Mouse (Mus musculus) adrenal gland, postnatal 14 days (tissue): ENCODE data around the gene Tefm. TPM values are rescaled to one million over a fixed set of nuclear protein-coding genes. Genes with fewer than 3 reads are reported as not detected.

Experiments
- DNase-seq: peaks from one replicate; pipeline ENCODE4 v3.0.0; 2021; ENCODE audit warnings: mixed read lengths
- total RNA-seq: library from RNA; stranded (reverse); gene quantifications from 2 replicates; pipeline ENCODE4 v1.2.3, GENCODE M21; 2021

Tefm gene
- total RNA-seq, 1 experiment from 2014 or later: 18.6 TPM

GRCm38 (mm10) chr11:80098444-80099056, 43.4 kb downstream of the Tefm start:
- no peak for DNase-seq

- DNase-seq: no peak
These were observed 51.3 kb downstream of the Tefm start for GRCm38 (mm10) chr11:80090555-80091164.

GRCm38 (mm10) chr11:80089817-80090214, 52.2 kb downstream of the Tefm start:
- DNase-seq: no peak

GRCm38 (mm10) chr11:80088917-80089816, 52.8 kb downstream of the Tefm start, which contains the start of gene Atad5:
Gene Atad5 (plus strand): TSS chr11:80089400.
- peak; percentile 94 for DNase-seq

GRCm38 (mm10) chr11:80086844-80087243, 55.1 kb downstream of the Tefm start:
- peak; percentile 92 for DNase-seq

Other genes starting within 250 kb of the Tefm start
- 36.8 and 37.0 TPM in 2 replicates for gene Utp6, start 179.8 kb downstream of the Tefm start, total RNA-seq
- gene Suz12, start 149.1 kb downstream of the Tefm start, total RNA-seq: 53.4 and 61.1 TPM in 2 replicates
- gene Crlf3, start 61.2 kb downstream of the Tefm start, total RNA-seq: 21.5 and 32.2 TPM in 2 replicates
- 4.6 and 4.7 TPM in 2 replicates for gene Atad5, start 52.8 kb downstream of the Tefm start, total RNA-seq
- 13.6 and 13.9 TPM in 2 replicates for gene Adap2, start 11.9 kb upstream of the Tefm start, total RNA-seq
- 7.8 and 9.4 TPM in 2 replicates for gene Rnf135, start 41.7 kb upstream of the Tefm start, total RNA-seq
- 66.5 and 69.1 TPM in 2 replicates for gene Rhot1, start 66.8 kb upstream of the Tefm start, total RNA-seq
- gene Rhbdl3, start 158.7 kb upstream of the Tefm start, total RNA-seq: 2.6 and 3.2 TPM in 2 replicates
- gene 5730455P16Rik, start 235.9 kb upstream of the Tefm start, total RNA-seq: 12.7 and 20.4 TPM in 2 replicates
- gene Zfp207, start 241.1 kb upstream of the Tefm start, total RNA-seq: 154 and 176 TPM in 2 replicates